Mouse (Mus musculus) brain, embryonic 14.5 days (tissue): ENCODE measurements around the gene Hs6st3. TPM values are rescaled to one million over a fixed set of nuclear protein-coding genes. Genes with fewer than 3 reads are reported as not detected.

ENCODE experiments used
- DNase-seq: peaks from one replicate; pipeline ENCODE4 v3.0.0-alpha.2; 2011; ENCODE audit warnings: low read depth
- CTCF ChIP-seq: fragments of 200-500 bp; IDR thresholded peaks from 2 replicates; pipeline ENCODE4 v1.5.1; 2012; ENCODE audit warnings: inconsistent platforms, mild to moderate bottlenecking, moderate library complexity, borderline replicate concordance; ENCODE audit not compliant: insufficient read depth, insufficient read length; ENCODE audit errors: extremely low read depth
- POLR2A ChIP-seq: fragments of 200-500 bp; IDR thresholded peaks from 2 replicates; pipeline ENCODE4 v1.6.1; 2012; ENCODE audit warnings: mild to moderate bottlenecking, inconsistent platforms, borderline replicate concordance; ENCODE audit not compliant: poor library complexity, insufficient read depth, insufficient read length, severe bottlenecking; ENCODE audit errors: extremely low read depth
- polyA plus RNA-seq: library from polyadenylated mRNA; depleted of rRNA; stranded (reverse); fragments of >200 nt; gene quantifications from 2 replicates; pipeline ENCODE4 v1.2.3, GENCODE M21; 2012; rRNA removed

The Hs6st3 gene
- polyA plus RNA-seq, 1 experiment: 11.1 TPM

DNA sequence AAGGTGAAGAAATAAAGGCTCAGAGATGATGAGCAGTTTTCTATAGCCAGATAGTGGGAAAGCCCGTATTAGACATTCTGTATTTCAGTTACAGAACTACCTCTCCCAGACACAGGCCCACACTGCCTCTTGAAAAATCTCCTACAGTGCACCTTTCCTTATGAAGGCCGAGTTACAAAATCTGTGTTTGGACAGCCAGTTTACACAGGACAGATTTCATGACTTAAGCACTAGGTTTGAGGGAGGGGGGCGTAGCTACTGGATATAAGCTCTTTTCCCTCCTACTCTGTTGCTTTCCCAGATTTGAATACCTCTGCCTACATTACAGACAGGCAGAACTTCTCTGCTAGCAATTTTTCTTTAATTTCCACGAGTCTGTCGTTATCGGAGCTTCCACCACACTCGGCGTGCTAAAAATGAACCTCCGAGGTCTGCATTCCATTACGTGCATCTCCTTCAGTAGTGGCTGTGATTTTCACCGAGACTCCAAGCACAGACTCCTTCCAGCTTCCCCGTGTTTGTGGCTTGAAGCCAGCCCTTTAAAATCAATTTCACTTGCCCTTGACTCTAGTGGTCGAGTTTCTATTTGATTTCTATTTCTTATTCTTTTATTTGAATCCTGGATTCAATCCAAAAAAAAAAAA lies 770.0 kb downstream of the Hs6st3 start:
- DNase-seq: no peak
- TF ChIP-seq POLR2A (no peak), CTCF (no peak)

DNA sequence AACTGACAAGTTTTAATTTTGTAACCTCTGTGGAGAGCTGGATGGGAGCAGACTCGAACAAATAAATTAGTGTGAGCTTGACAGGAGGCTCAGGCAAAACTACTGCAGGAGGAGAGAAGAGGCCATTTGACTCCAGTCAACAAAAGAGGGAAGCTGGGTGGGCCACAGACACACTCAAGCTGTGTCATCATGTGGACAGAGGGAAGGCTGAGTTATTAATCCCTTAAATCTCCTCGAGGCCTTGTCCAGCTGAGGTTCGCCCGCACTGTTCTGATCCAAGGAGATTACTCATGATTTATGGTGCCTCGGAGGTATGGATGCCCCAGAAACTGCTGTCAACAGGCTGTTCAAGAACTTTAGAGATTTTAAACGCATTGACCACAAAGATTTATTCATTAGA lies 776.4 kb downstream of the Hs6st3 start:
- no peak for TF ChIP-seq CTCF
- no peak for TF ChIP-seq POLR2A

DNA sequence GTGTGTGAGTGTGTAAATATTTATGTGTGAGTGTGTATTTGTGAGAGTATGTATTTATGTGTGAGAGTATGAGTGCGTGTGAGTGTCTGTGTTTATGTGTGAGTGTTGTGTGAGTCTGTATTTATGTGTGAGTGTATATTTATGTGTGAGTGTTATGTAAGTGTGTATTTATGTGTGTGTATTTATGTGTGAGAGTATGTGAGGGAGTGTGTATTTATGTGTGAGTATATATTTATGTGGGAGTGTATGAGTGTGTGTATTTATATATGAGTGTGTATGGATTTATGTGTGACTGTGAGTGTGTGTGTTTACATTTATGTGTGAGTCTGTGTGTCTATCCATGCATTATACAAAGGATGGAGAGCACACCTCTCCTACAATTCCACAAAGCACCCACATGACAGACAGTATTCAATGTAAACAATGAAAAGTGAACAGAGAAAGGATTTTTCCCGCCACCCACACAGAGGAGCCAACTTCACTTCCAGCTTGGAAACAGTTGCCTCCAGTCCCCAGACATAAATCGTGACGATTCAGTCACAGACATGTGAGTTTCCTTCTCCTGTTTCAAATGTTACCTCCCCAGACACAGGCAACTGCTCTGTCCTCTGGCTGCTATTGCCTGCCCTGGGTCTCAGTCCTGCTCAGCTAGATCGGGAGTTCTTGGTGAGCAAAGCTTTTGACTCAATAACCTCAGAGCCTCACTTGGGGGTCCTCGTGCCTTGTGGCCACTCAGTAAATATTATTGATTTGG lies 780.3 kb downstream of the Hs6st3 start:
- TF ChIP-seq CTCF (no peak), POLR2A (no peak)
- DNase-seq: no peak

More for the DNA sequence above, 776.4 kb downstream of the Hs6st3 start:
- no peak for DNase-seq

DNA sequence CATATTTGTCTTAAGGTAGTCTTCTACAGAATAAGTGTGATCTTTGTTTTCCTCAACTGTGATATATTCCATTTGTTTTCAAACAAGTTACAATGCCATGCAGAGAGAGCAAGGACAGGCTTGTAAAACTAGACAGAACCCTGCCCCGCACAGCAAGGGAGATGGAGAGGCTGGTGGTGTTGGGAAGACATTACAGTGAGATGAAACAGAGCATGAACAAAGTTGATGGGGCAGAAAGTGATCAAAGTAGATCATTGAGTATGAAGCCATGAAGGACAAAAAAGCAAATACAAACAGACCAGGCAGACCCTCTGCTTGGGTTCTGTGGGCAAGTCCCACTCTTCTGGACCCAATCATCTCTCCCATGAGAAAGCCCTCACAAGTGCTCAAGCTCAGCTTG lies 781.0 kb downstream of the Hs6st3 start:
- DNase-seq: no peak
- TF ChIP-seq CTCF (no peak), POLR2A (no peak)

Other genes with a start within 250 kb of the Hs6st3 start
- gene Dzip1, start 212.9 kb upstream of the Hs6st3 start, polyA plus RNA-seq: 99.2 and 142 TPM in 2 replicates
- 11.3 and 13.1 TPM in 2 replicates for gene Dnajc3, start 200.4 kb upstream of the Hs6st3 start, polyA plus RNA-seq
- 42.6 and 43.8 TPM in 2 replicates for gene Uggt2, start 38.9 kb upstream of the Hs6st3 start, polyA plus RNA-seq